Mouse (Mus musculus): ENCODE results near the gene Syk. TPM values are rescaled to one million over a fixed set of nuclear protein-coding genes. Genes with fewer than 3 reads are reported as not detected.
A peak's percentile ranks its signal among the peaks of the same experiment; 100 is the strongest.

The Syk gene
- polyA plus RNA-seq, 1 experiment from 2014 or later = 4.3 TPM

- DNase-seq (ENCODE audit: low spot score) (no peak), ATAC-seq (no peak)
- no peak overlapping the region for H3K4me3 ChIP-seq (ENCODE audit: low read depth, low read length)
- H3K4me1 ChIP-seq (ENCODE audit: insufficient read depth, low read depth, low read length) = no peaks in the 10 kb centered on the region
- H3K36me3 ChIP-seq (ENCODE audit: insufficient read depth, low read length) = no peaks in the 10 kb centered on the region
- H3K4me2 ChIP-seq (replicated peaks; ENCODE audit: low read depth, low read length) = no peak overlapping the region
- H3K9ac ChIP-seq (replicated peaks; ENCODE audit: low read depth) = no peak overlapping the region
- H3K9me3 ChIP-seq (ENCODE audit: low read length) = no peaks in the 10 kb centered on the region
- no peaks in the 10 kb centered on the region for H3K27me3 ChIP-seq (replicated peaks; ENCODE audit: insufficient read depth, low read length)
- TF ChIP-seq CTCF (IDR thresholded peaks at IDR 0.05) (no peak), EP300 (IDR thresholded peaks at IDR 0.05) (no peak)
- WGBS = 57% methylated on average over 4 of the region's 4 CpGs
- no peak overlapping the region for H3K27ac ChIP-seq (ENCODE audit: low read length)
Observed at GRCm38 (mm10) chr13:52589043-52589442, 6.1 kb downstream of the Syk start.

- H3K4me2 ChIP-seq (replicated peaks; ENCODE audit: low read depth, low read length) = no peak overlapping the region
- no peak for DNase-seq (ENCODE audit: low spot score)
- no peaks in the 10 kb centered on the region for H3K36me3 ChIP-seq (ENCODE audit: insufficient read depth, low read length)
- H3K4me3 ChIP-seq (ENCODE audit: low read depth, low read length) = no peak overlapping the region
- H3K4me1 ChIP-seq (ENCODE audit: insufficient read depth, low read depth, low read length) = no peaks in the 10 kb centered on the region
- 87% methylated on average over 4 of the region's 4 CpGs for WGBS
- no peak for ATAC-seq
- H3K9me3 ChIP-seq (ENCODE audit: low read length) = no peaks in the 10 kb centered on the region
- no peak overlapping the region for H3K9ac ChIP-seq (replicated peaks; ENCODE audit: low read depth)
- H3K27ac ChIP-seq (ENCODE audit: low read length) = no peak overlapping the region
- H3K27me3 ChIP-seq (replicated peaks; ENCODE audit: insufficient read depth, low read length) = no peaks in the 10 kb centered on the region
- no peak for TF ChIP-seq EP300 (IDR thresholded peaks at IDR 0.05)
- no peak for TF ChIP-seq CTCF (IDR thresholded peaks at IDR 0.05)
Observed at GRCm38 (mm10) chr13:52591831-52592230, 8.9 kb downstream of the Syk start.

- TF ChIP-seq CTCF (IDR thresholded peaks at IDR 0.05) (no peak), EP300 (IDR thresholded peaks at IDR 0.05) (no peak)
- no peak for ATAC-seq
- WGBS = 76% methylated on average over 5 of the region's 5 CpGs
- Histone ChIP-seq H3K27me3 (replicated peaks; ENCODE audit: insufficient read depth, low read length) (no peaks in the 10 kb centered on the region), H3K4me1 (ENCODE audit: insufficient read depth, low read depth, low read length) (no peaks in the 10 kb centered on the region), H3K9me3 (ENCODE audit: low read length) (no peaks in the 10 kb centered on the region; the same call in 1 of the 2 replicates), H3K4me2 (replicated peaks; ENCODE audit: low read depth, low read length) (no peak overlapping the region), H3K36me3 (ENCODE audit: insufficient read depth, low read length) (no peaks in the 10 kb centered on the region), H3K4me3 (ENCODE audit: low read depth, low read length) (no peak overlapping the region), H3K9ac (replicated peaks; ENCODE audit: low read depth) (no peak overlapping the region), H3K27ac (ENCODE audit: low read length) (no peak overlapping the region)
- DNase-seq (ENCODE audit: low spot score) = peak; percentile 22
Observed at GRCm38 (mm10) chr13:52596692-52597091, 13.7 kb downstream of the Syk start.

- no peak overlapping the region for H3K27ac ChIP-seq (ENCODE audit: low read length)
- no peaks in the 10 kb centered on the region for H3K36me3 ChIP-seq (ENCODE audit: insufficient read depth, low read length)
- WGBS = 76% methylated on average over 11 of the region's 11 CpGs
- H3K27me3 ChIP-seq (replicated peaks; ENCODE audit: insufficient read depth, low read length) = no peaks in the 10 kb centered on the region
- no peaks in the 10 kb centered on the region; the same call in 1 of the 2 replicates for H3K9me3 ChIP-seq (ENCODE audit: low read length)
- no peak overlapping the region for H3K4me2 ChIP-seq (replicated peaks; ENCODE audit: low read depth, low read length)
- H3K4me1 ChIP-seq (ENCODE audit: insufficient read depth, low read depth, low read length) = no peaks in the 10 kb centered on the region
- TF ChIP-seq CTCF (IDR thresholded peaks at IDR 0.05) = no peak
- TF ChIP-seq EP300 (IDR thresholded peaks at IDR 0.05) = no peak
- ATAC-seq (no peak), DNase-seq (ENCODE audit: low spot score) (no peak)
- no peak overlapping the region for H3K4me3 ChIP-seq (ENCODE audit: low read depth, low read length)
- no peak overlapping the region for H3K9ac ChIP-seq (replicated peaks; ENCODE audit: low read depth)
Observed at GRCm38 (mm10) chr13:52597092-52597678, 14.2 kb downstream of the Syk start.

- no peak for DNase-seq (ENCODE audit: low spot score)
- 47% methylated on average over 3 of the region's 3 CpGs for WGBS
- H3K4me1 ChIP-seq (ENCODE audit: insufficient read depth, low read depth, low read length) = no peaks in the 10 kb centered on the region
- H3K4me2 ChIP-seq (replicated peaks; ENCODE audit: low read depth, low read length) = no peak overlapping the region
- TF ChIP-seq EP300 (IDR thresholded peaks at IDR 0.05) (no peak), CTCF (IDR thresholded peaks at IDR 0.05) (no peak)
- no peak overlapping the region for H3K9ac ChIP-seq (replicated peaks; ENCODE audit: low read depth)
- no peaks in the 10 kb centered on the region; the same call in 1 of the 2 replicates for H3K9me3 ChIP-seq (ENCODE audit: low read length)
- H3K27me3 ChIP-seq (replicated peaks; ENCODE audit: insufficient read depth, low read length) = no peaks in the 10 kb centered on the region
- H3K36me3 ChIP-seq (ENCODE audit: insufficient read depth, low read length) = no peaks in the 10 kb centered on the region
- H3K27ac ChIP-seq (ENCODE audit: low read length) = no peak overlapping the region
- no peak for ATAC-seq
- no peak overlapping the region for H3K4me3 ChIP-seq (ENCODE audit: low read depth, low read length)
Observed at GRCm38 (mm10) chr13:52598233-52598632, 15.3 kb downstream of the Syk start.

GRCm38 (mm10) chr13:52600015-52600643, 17.2 kb downstream of the Syk start:
- H3K4me3 ChIP-seq (ENCODE audit: low read depth, low read length) = no peak overlapping the region
- TF ChIP-seq EP300 (IDR thresholded peaks at IDR 0.05) (no peak), CTCF (IDR thresholded peaks at IDR 0.05) (no peak)
- H3K27ac ChIP-seq (ENCODE audit: low read length) = no peak overlapping the region
- H3K4me2 ChIP-seq (replicated peaks; ENCODE audit: low read depth, low read length) = no peak overlapping the region
- no peak for ATAC-seq
- 42% methylated on average over 4 of the region's 4 CpGs for WGBS
- H3K9me3 ChIP-seq (ENCODE audit: low read length) = no peaks in the 10 kb centered on the region; the same call in 1 of the 2 replicates
- H3K36me3 ChIP-seq (ENCODE audit: insufficient read depth, low read length) = no peaks in the 10 kb centered on the region
- DNase-seq (ENCODE audit: low spot score) = no peak
- H3K27me3 ChIP-seq (replicated peaks; ENCODE audit: insufficient read depth, low read length) = no peaks in the 10 kb centered on the region
- no peaks in the 10 kb centered on the region for H3K4me1 ChIP-seq (ENCODE audit: insufficient read depth, low read depth, low read length)
- no peak overlapping the region for H3K9ac ChIP-seq (replicated peaks; ENCODE audit: low read depth)
